Mouse (Mus musculus) myocyte (in vitro differentiated cells): ENCODE data around the gene Tmem114. TPM values are rescaled to one million over a fixed set of nuclear protein-coding genes. Genes with fewer than 3 reads are reported as not detected.

Experiments used
- H3K27me3 ChIP-seq: one replicate; pipeline ENCODE4 v1.6.1; 2011; ENCODE audit not compliant: control insufficient read depth, insufficient read depth, insufficient read length
- H3K36me3 ChIP-seq: one replicate; pipeline ENCODE4 v1.6.1; 2011; ENCODE audit not compliant: control insufficient read depth, insufficient read depth
- H3K4me2 ChIP-seq: one replicate; pipeline ENCODE4 v1.6.1; 2011; ENCODE audit warnings: low read depth, control low read depth
- H3K4me3 ChIP-seq: one replicate; pipeline ENCODE4 v1.5.1; 2011; ENCODE audit warnings: mild to moderate bottlenecking, control low read depth, moderate library complexity
- H3K79me2 ChIP-seq: one replicate; pipeline ENCODE4 v1.6.1; 2011; ENCODE audit not compliant: control insufficient read depth, insufficient read depth
- H3ac ChIP-seq: one replicate; pipeline ENCODE4 v1.6.1; 2011; ENCODE audit not compliant: control insufficient read depth, insufficient read length
- CEBPB ChIP-seq: IDR thresholded peaks from 2 replicates; pipeline ENCODE4 v1.6.1; 2011; ENCODE audit warnings: mild to moderate bottlenecking, moderate library complexity; ENCODE audit not compliant: poor library complexity, insufficient read depth, severe bottlenecking
- E2F4 ChIP-seq: IDR thresholded peaks from one replicate; pipeline ENCODE4 v1.6.1; 2011; ENCODE audit warnings: mild to moderate bottlenecking, control low read depth, moderate library complexity; ENCODE audit not compliant: insufficient read depth
- MAX ChIP-seq: IDR thresholded peaks from one replicate; pipeline ENCODE4 v1.6.1; 2011; ENCODE audit warnings: low read depth, mild to moderate bottlenecking, control low read depth
- MYOD1 ChIP-seq, 3 experiments: IDR thresholded peaks; one replicate each; pipeline ENCODE4 v1.6.1; 2011; ENCODE audit warnings: control low read depth in 2 of 3, low read depth in 2 of 3, mild to moderate bottlenecking in 2 of 3, moderate library complexity in 1 of 3; ENCODE audit not compliant: insufficient read length in 2 of 3, control insufficient read depth in 1 of 3
- MYOG ChIP-seq, 3 experiments: IDR thresholded peaks; one replicate each; pipeline ENCODE4 v1.6.1; 2011; ENCODE audit warnings: control low read depth in 2 of 3, low read depth in 2 of 3, mild to moderate bottlenecking in 2 of 3; ENCODE audit not compliant: insufficient read length in 2 of 3, control insufficient read depth in 1 of 3, insufficient read depth in 1 of 3
- POLR2A ChIP-seq: IDR thresholded peaks from one replicate; pipeline ENCODE4 v1.6.1; 2011; ENCODE audit warnings: low read depth, mild to moderate bottlenecking, control low read depth, moderate library complexity; ENCODE audit not compliant: insufficient read length
- POLR2AphosphoS2 ChIP-seq: IDR thresholded peaks from one replicate; pipeline ENCODE4 v1.6.1; 2011; ENCODE audit warnings: low read depth, control low read depth; ENCODE audit not compliant: insufficient read length
- REST ChIP-seq: IDR thresholded peaks from one replicate; pipeline ENCODE4 v1.6.1; 2011; ENCODE audit warnings: mild to moderate bottlenecking, control low read depth, moderate library complexity; ENCODE audit not compliant: insufficient read depth, insufficient read length
- SRF ChIP-seq: IDR thresholded peaks from one replicate; pipeline ENCODE4 v1.6.1; 2011; ENCODE audit warnings: low read depth; ENCODE audit not compliant: control insufficient read depth, insufficient read length
- TCF12 ChIP-seq: IDR thresholded peaks from one replicate; pipeline ENCODE4 v1.6.1; 2011; ENCODE audit warnings: mild to moderate bottlenecking, control low read depth; ENCODE audit not compliant: poor library complexity, insufficient read depth, severe bottlenecking
- TCF3 ChIP-seq: IDR thresholded peaks from one replicate; pipeline ENCODE4 v1.6.1; 2011; ENCODE audit warnings: low read depth, control low read depth; ENCODE audit not compliant: insufficient read length
- USF1 ChIP-seq: IDR thresholded peaks from one replicate; pipeline ENCODE4 v1.6.1; 2011; ENCODE audit warnings: low read depth, mild to moderate bottlenecking, control low read depth, moderate library complexity
- polyA plus RNA-seq: library from polyadenylated mRNA; unstranded; fragments of >200 nt; fragmentation: generic; extraction: Trizol; gene quantifications from one replicate; pipeline ENCODE4 v1.2.1, GENCODE M21; 2012; ENCODE audit warnings: missing spikeins

The Tmem114 gene
- polyA plus RNA-seq, 1 experiment = not detected

GRCm38 (mm10) chr16:8432616-8433015 is 7.7 kb upstream of the Tmem114 start:
- Histone ChIP-seq H3ac (no peak overlapping the region), H3K27me3 (no peaks in the 10 kb centered on the region), H3K4me2 (no peak overlapping the region), H3K36me3 (no peaks in the 10 kb centered on the region), H3K79me2 (no peaks in the 10 kb centered on the region), H3K4me3 (no peak overlapping the region)
- no peak for TF ChIP-seq TCF3
- TF ChIP-seq MYOD1 (IDR thresholded peaks at IDR 0.05; ENCODE audit: control insufficient read depth in 1 of 3, insufficient read length in 2 of 3, low read depth in 2 of 3) = no peak
- TF ChIP-seq SRF = no peak
- TF ChIP-seq CEBPB = no peak
- no peak for TF ChIP-seq USF1
- no peak for TF ChIP-seq POLR2AphosphoS2
- no peak for TF ChIP-seq E2F4
- TF ChIP-seq TCF12 = no peak
- no peak for TF ChIP-seq POLR2A
- no peak for TF ChIP-seq REST
- no peak for TF ChIP-seq MYOG (IDR thresholded peaks at IDR 0.05; ENCODE audit: control insufficient read depth in 1 of 3, insufficient read depth in 1 of 3, insufficient read length in 2 of 3, low read depth in 2 of 3)
- no peak for TF ChIP-seq MAX

DNA sequence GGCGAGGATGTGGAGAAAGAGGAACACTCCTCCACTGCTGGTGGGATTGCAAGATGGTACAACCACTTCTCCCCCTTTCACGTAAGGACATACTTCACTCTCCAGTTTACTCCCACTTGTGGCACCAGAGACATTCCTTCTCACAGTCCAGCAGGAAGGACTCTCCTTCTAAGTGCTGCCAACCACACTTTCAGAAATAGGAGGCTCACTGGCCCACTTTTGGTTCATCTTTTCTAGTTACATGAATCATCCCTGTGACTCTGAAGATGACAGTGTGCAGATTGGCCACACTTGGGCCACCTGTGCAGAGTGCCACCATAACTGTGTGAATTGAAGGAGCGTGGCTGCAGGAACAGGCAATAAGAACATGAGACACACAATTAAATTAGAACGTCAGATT is 4.6 kb upstream of the Tmem114 start:
- no peaks in the 10 kb centered on the region for H3K79me2 ChIP-seq
- H3K4me2 ChIP-seq = no peak overlapping the region
- no peak overlapping the region for H3ac ChIP-seq
- no peak for TF ChIP-seq CEBPB
- TF ChIP-seq USF1 = no peak
- TF ChIP-seq MAX = no peak
- no peak for TF ChIP-seq E2F4
- no peak for TF ChIP-seq TCF12
- TF ChIP-seq TCF3 = no peak
- TF ChIP-seq MYOD1 (IDR thresholded peaks at IDR 0.05; ENCODE audit: control insufficient read depth in 1 of 3, insufficient read length in 2 of 3, low read depth in 2 of 3) = no peak
- TF ChIP-seq POLR2AphosphoS2 = no peak
- TF ChIP-seq REST = no peak
- TF ChIP-seq MYOG (IDR thresholded peaks at IDR 0.05; ENCODE audit: control insufficient read depth in 1 of 3, insufficient read depth in 1 of 3, insufficient read length in 2 of 3, low read depth in 2 of 3) = no peak
- TF ChIP-seq SRF = no peak
- no peak for TF ChIP-seq POLR2A
- H3K36me3 ChIP-seq = no peaks in the 10 kb centered on the region
- H3K27me3 ChIP-seq = peaks cover 5% of the 10 kb centered on the region
- H3K4me3 ChIP-seq = no peak overlapping the region

DNA sequence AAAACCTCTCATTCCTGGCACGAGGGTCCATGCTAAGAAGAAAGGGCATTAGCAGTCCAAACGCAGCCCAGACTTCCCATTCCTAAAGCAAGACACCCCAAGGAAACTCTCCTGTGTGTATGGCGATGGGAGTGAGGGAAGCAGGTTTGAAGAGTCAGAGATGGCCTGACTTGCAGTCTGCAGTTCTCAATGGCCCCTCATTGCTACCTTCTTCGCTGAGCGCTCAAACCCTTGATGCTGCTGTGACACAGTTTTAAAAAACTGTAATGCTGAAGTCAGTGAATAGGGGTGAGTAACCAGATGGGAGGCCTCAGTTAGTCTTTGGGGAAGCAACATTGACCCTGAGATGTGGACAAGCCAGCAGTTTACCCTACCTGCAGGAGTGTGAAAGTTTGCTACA is 800 bp upstream of the Tmem114 start:
- H3K27me3 ChIP-seq = peaks cover 33% of the 10 kb centered on the region

DNA sequence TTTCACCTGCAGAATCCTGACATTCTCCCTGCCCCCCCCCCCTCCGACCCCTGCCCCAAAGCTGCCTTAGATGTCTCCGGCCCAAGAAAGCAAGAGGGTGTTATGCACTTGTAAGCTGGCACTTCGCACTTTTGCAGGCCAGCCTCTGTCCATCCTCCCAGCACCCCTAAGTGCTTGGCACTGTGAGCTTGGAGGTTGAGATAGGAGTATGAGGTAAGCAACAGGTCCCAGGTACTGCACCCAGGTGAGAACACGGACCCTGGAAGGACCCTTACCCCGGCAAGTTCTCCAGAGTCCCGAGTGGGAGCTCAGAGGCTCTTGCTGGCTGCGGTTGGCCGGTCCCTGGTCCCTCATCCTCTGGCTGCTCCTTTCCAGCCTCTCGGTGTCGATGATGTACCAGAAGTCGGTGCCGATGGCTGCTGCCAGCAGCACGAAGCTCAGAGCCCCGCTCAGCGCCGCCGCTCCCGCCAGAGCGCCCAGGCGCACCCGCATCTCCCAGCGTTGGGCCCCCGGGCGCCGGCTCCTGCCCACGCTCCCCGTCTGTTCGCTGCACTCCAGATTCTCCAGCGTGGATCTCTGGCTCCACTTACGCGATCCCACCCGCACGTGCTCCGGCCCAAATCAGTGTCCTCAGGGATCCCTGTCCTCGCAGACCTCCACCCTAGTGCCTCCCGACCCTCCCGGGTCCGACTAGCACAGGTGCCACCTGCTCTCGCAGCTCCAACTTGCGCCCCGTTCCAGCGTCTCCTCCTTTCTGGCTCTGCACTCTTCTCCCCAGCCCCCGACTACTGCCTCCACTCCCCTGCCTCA is 570 bp downstream of the Tmem114 start:
- H3K4me3 ChIP-seq = no peak overlapping the region
- H3K27me3 ChIP-seq = peaks cover 40% of the 10 kb centered on the region
- TF ChIP-seq TCF12 = no peak
- TF ChIP-seq USF1 = no peak
- TF ChIP-seq MYOG (IDR thresholded peaks at IDR 0.05; ENCODE audit: control insufficient read depth in 1 of 3, insufficient read depth in 1 of 3, insufficient read length in 2 of 3, low read depth in 2 of 3) = no peak
- no peak for TF ChIP-seq REST
- TF ChIP-seq MAX = no peak
- no peak for TF ChIP-seq MYOD1 (IDR thresholded peaks at IDR 0.05; ENCODE audit: control insufficient read depth in 1 of 3, insufficient read length in 2 of 3, low read depth in 2 of 3)
- TF ChIP-seq CEBPB = no peak
- TF ChIP-seq SRF = no peak
- TF ChIP-seq TCF3 = no peak
- no peak for TF ChIP-seq POLR2AphosphoS2
- no peak for TF ChIP-seq E2F4
- H3ac ChIP-seq = no peak overlapping the region
- H3K4me2 ChIP-seq = no peak overlapping the region
- no peaks in the 10 kb centered on the region for H3K36me3 ChIP-seq
- H3K79me2 ChIP-seq = no peaks in the 10 kb centered on the region

More for the DNA sequence above, 800 bp upstream of the Tmem114 start:
- H3ac ChIP-seq = no peak overlapping the region
- H3K36me3 ChIP-seq = no peaks in the 10 kb centered on the region
- H3K79me2 ChIP-seq = no peaks in the 10 kb centered on the region
- H3K4me2 ChIP-seq = no peak overlapping the region
- TF ChIP-seq MYOD1 (IDR thresholded peaks at IDR 0.05; ENCODE audit: control insufficient read depth in 1 of 3, insufficient read length in 2 of 3, low read depth in 2 of 3) = no peak
- TF ChIP-seq POLR2AphosphoS2 = no peak
- no peak for TF ChIP-seq TCF3
- no peak for TF ChIP-seq POLR2A
- no peak for TF ChIP-seq MYOG (IDR thresholded peaks at IDR 0.05; ENCODE audit: control insufficient read depth in 1 of 3, insufficient read depth in 1 of 3, insufficient read length in 2 of 3, low read depth in 2 of 3)
- no peak for TF ChIP-seq SRF
- no peak for TF ChIP-seq USF1
- no peak for TF ChIP-seq MAX
- no peak for TF ChIP-seq E2F4
- no peak for TF ChIP-seq REST
- TF ChIP-seq TCF12 = no peak
- no peak for TF ChIP-seq CEBPB
- no peak overlapping the region for H3K4me3 ChIP-seq
